Mouse (Mus musculus) effector memory CD4-positive, alpha-beta T cell, adult 7 months (primary cell): ENCODE results near the gene Mroh2b. TPM values are rescaled to one million over a fixed set of nuclear protein-coding genes. Genes with fewer than 3 reads are reported as not detected.

ENCODE experiments used
- polyA plus RNA-seq: library from polyadenylated mRNA; unstranded; fragments of 100-300 nt; shearing (Covaris generic); gene quantifications from one replicate; pipeline ENCODE4 v1.2.1, GENCODE M21; 2017

The Mroh2b gene
- not detected for polyA plus RNA-seq

GRCm38 (mm10) chr15:4898437-4898836 lies at the start of gene Mroh2b:
Gene Mroh2b (plus strand): TSS chr15:4898737.

Other genes starting within 250 kb of the Mroh2b start
- 0.17 TPM for gene C6, start 171.6 kb upstream of the Mroh2b start, polyA plus RNA-seq
- gene C7, start 165.0 kb downstream of the Mroh2b start, polyA plus RNA-seq, result not detected
- gene Card6, start 209.8 kb downstream of the Mroh2b start, polyA plus RNA-seq, result 34.7 TPM
- gene Rpl37, start 217.9 kb downstream of the Mroh2b start, polyA plus RNA-seq, result 939 TPM
- gene Prkaa1, start 245.1 kb downstream of the Mroh2b start, polyA plus RNA-seq, result 32.6 TPM